Mouse (Mus musculus): ENCODE measurements around the gene Ptbp1. TPM values are rescaled to one million over a fixed set of nuclear protein-coding genes. Genes with fewer than 3 reads are reported as not detected.
"Not testable (repeated sequence)": the region's sequence is repeated elsewhere in the genome, so short reads cannot be mapped to it uniquely, and the experiment has no call there.

The Ptbp1 gene
- polyA plus RNA-seq, 1 experiment from 2014 or later, result 386 TPM

- Histone ChIP-seq H3K9ac (peak overlapping the region; percentile 93), H3K27me3 (no peaks in the 10 kb centered on the region), H3K9me3 (no peaks in the 10 kb centered on the region), H3K27ac (peak overlapping the region; percentile 83), H3K36me3 (peaks cover 33% of the 10 kb centered on the region), H3K4me3 (peak overlapping the region; percentile 79), H3K4me2 (peak overlapping the region; percentile 75), H3K4me1 (peaks cover 27% of the 10 kb centered on the region)
- ATAC-seq (ENCODE audit: insufficient number of reproducible peaks, insufficient read depth, low FRiP score, low TSS enrichment, low read depth), result no peak
- WGBS, result 3% methylated on average over 6 of the region's 6 CpGs
These were observed 19.1 kb downstream of the Ptbp1 start for GRCm38 (mm10) chr10:79873313-79873712.

GRCm38 (mm10) chr10:79873715-79874289 is 19.6 kb downstream of the Ptbp1 start:
- ATAC-seq (ENCODE audit: insufficient number of reproducible peaks, insufficient read depth, low FRiP score, low TSS enrichment, low read depth), result no peak
- Histone ChIP-seq H3K9ac (peak overlapping the region; percentile 93), H3K4me2 (peak overlapping the region; percentile 75), H3K4me1 (peaks cover 27% of the 10 kb centered on the region), H3K9me3 (no peaks in the 10 kb centered on the region), H3K27ac (peak overlapping the region; percentile 83), H3K4me3 (peak overlapping the region; percentile 79), H3K27me3 (no peaks in the 10 kb centered on the region), H3K36me3 (peaks cover 30% of the 10 kb centered on the region)
- 2% methylated on average over 26 of the region's 26 CpGs for WGBS

- Histone ChIP-seq H3K4me2 (peak within 1 kb of the TSS; percentile 75), H3K4me3 (peak within 1 kb of the TSS; percentile 79), H3K4me1 (peaks cover 27% of the 10 kb centered on the region), H3K27me3 (no peaks in the 10 kb centered on the region), H3K36me3 (peaks cover 24% of the 10 kb centered on the region), H3K9me3 (no peaks in the 10 kb centered on the region), H3K27ac (peak within 1 kb of the TSS; percentile 83), H3K9ac (peak within 1 kb of the TSS; percentile 93)
- peak; percentile 84 for ATAC-seq (ENCODE audit: insufficient number of reproducible peaks, insufficient read depth, low FRiP score, low TSS enrichment, low read depth)
- WGBS, result under 1% methylated on average over 44 of the region's 57 CpGs
These were observed 20.1 kb downstream of the Ptbp1 start, which contains the start of the genes Prtn3 and Plppr3 for GRCm38 (mm10) chr10:79874290-79874862. Gene Prtn3 (plus strand): TSS chr10:79874476. Gene Plppr3 (minus strand): TSS chr10:79874634.

GRCm38 (mm10) chr10:79877174-79877573 is 22.9 kb downstream of the Ptbp1 start:
- Histone ChIP-seq H3K27me3 (peaks cover 2% of the 10 kb centered on the region), H3K4me1 (peaks cover 33% of the 10 kb centered on the region), H3K36me3 (no peaks in the 10 kb centered on the region), H3K27ac (no peak overlapping the region), H3K9me3 (no peaks in the 10 kb centered on the region), H3K4me3 (no peak overlapping the region), H3K4me2 (no peak overlapping the region), H3K9ac (no peak overlapping the region)
- ATAC-seq (ENCODE audit: insufficient number of reproducible peaks, insufficient read depth, low FRiP score, low TSS enrichment, low read depth), result no peak
- whole genome bisulfite sequencing, result 43% methylated on average over 1 of the region's 1 CpGs

GRCm38 (mm10) chr10:79877757-79878156 is 23.5 kb downstream of the Ptbp1 start:
- Histone ChIP-seq H3K9ac (no peak overlapping the region), H3K27me3 (peaks cover 8% of the 10 kb centered on the region), H3K4me1 (peaks cover 35% of the 10 kb centered on the region), H3K4me2 (no peak overlapping the region), H3K27ac (no peak overlapping the region), H3K9me3 (no peaks in the 10 kb centered on the region), H3K36me3 (no peaks in the 10 kb centered on the region), H3K4me3 (no peak overlapping the region)
- 37% methylated on average over 12 of the region's 12 CpGs for WGBS
- no peak for ATAC-seq (ENCODE audit: insufficient number of reproducible peaks, insufficient read depth, low FRiP score, low TSS enrichment, low read depth)

GRCm38 (mm10) chr10:79879527-79879926 is 25.3 kb downstream of the Ptbp1 start:
- peaks cover 12% of the 10 kb centered on the region for H3K27me3 ChIP-seq
- no peak overlapping the region for H3K9ac ChIP-seq
- no peak overlapping the region for H3K27ac ChIP-seq
- H3K4me2 ChIP-seq, result no peak overlapping the region
- ATAC-seq (ENCODE audit: insufficient number of reproducible peaks, insufficient read depth, low FRiP score, low TSS enrichment, low read depth), result no peak
- no peak overlapping the region for H3K4me3 ChIP-seq
- WGBS, result 39% methylated on average over 3 of the region's 3 CpGs
- peaks cover 41% of the 10 kb centered on the region for H3K4me1 ChIP-seq
- no peaks in the 10 kb centered on the region for H3K36me3 ChIP-seq
- no peaks in the 10 kb centered on the region for H3K9me3 ChIP-seq

- Histone ChIP-seq H3K27ac (no peak overlapping the region), H3K4me3 (no peak overlapping the region), H3K27me3 (peaks cover 12% of the 10 kb centered on the region), H3K9ac (no peak overlapping the region), H3K4me1 (peaks cover 33% of the 10 kb centered on the region), H3K36me3 (no peaks in the 10 kb centered on the region), H3K9me3 (no peaks in the 10 kb centered on the region), H3K4me2 (0 out of 2 replicates have a peak overlapping the region, but pooled peaks have one; percentile 0)
- WGBS, result 17% methylated on average over 9 of the region's 9 CpGs
- ATAC-seq (ENCODE audit: insufficient number of reproducible peaks, insufficient read depth, low FRiP score, low TSS enrichment, low read depth), result no peak
These were observed 26.5 kb downstream of the Ptbp1 start for GRCm38 (mm10) chr10:79880721-79881120.

GRCm38 (mm10) chr10:79881981-79882380 is 27.8 kb downstream of the Ptbp1 start:
- peak overlapping the region; percentile 61 for H3K9ac ChIP-seq
- WGBS, result 6% methylated on average over 22 of the region's 22 CpGs

GRCm38 (mm10) chr10:79883297-79884084 is 29.3 kb downstream of the Ptbp1 start:
- H3K9ac ChIP-seq, result peak overlapping the region; percentile 51
- H3K36me3 ChIP-seq, result no peaks in the 10 kb centered on the region
- no peak overlapping the region for H3K27ac ChIP-seq
- H3K9me3 ChIP-seq, result no peaks in the 10 kb centered on the region
- H3K4me2 ChIP-seq, result peak overlapping the region; percentile 31
- H3K27me3 ChIP-seq, result peaks cover 12% of the 10 kb centered on the region
- ATAC-seq (ENCODE audit: insufficient number of reproducible peaks, insufficient read depth, low FRiP score, low TSS enrichment, low read depth), result no peak
- 16% methylated on average over 22 of the region's 22 CpGs for WGBS
- H3K4me1 ChIP-seq, result peaks cover 29% of the 10 kb centered on the region
- 0 out of 2 replicates have a peak overlapping the region, but pooled peaks have one; percentile 7 for H3K4me3 ChIP-seq

More at GRCm38 (mm10) chr10:79881981-79882380, 27.8 kb downstream of the Ptbp1 start:
- 0 out of 2 replicates have a peak, but pooled peaks have one; percentile 12 for ATAC-seq (ENCODE audit: insufficient number of reproducible peaks, insufficient read depth, low FRiP score, low TSS enrichment, low read depth)
- H3K36me3 ChIP-seq, result no peaks in the 10 kb centered on the region
- H3K4me1 ChIP-seq, result peaks cover 33% of the 10 kb centered on the region
- H3K27me3 ChIP-seq, result peaks cover 12% of the 10 kb centered on the region
- H3K27ac ChIP-seq, result no peak overlapping the region
- H3K9me3 ChIP-seq, result no peaks in the 10 kb centered on the region
- H3K4me2 ChIP-seq, result peak overlapping the region; percentile 57
- H3K4me3 ChIP-seq, result peak overlapping the region; percentile 28

GRCm38 (mm10) chr10:79884446-79884845 is 30.2 kb downstream of the Ptbp1 start:
- Histone ChIP-seq H3K9ac (0 out of 2 replicates have a peak overlapping the region, but pooled peaks have one; percentile 51), H3K9me3 (no peaks in the 10 kb centered on the region), H3K4me2 (no peak overlapping the region), H3K27me3 (peaks cover 12% of the 10 kb centered on the region), H3K4me1 (peaks cover 29% of the 10 kb centered on the region), H3K27ac (no peak overlapping the region), H3K4me3 (no peak overlapping the region), H3K36me3 (no peaks in the 10 kb centered on the region)
- WGBS, result 52% methylated on average over 4 of the region's 4 CpGs
- ATAC-seq (ENCODE audit: insufficient number of reproducible peaks, insufficient read depth, low FRiP score, low TSS enrichment, low read depth), result no peak

GRCm38 (mm10) chr10:79884938-79885337 is 30.7 kb downstream of the Ptbp1 start:
- peaks cover 12% of the 10 kb centered on the region for H3K27me3 ChIP-seq
- H3K27ac ChIP-seq; H3K9ac ChIP-seq; H3K36me3 ChIP-seq; H3K4me2 ChIP-seq; ATAC-seq (ENCODE audit: insufficient number of reproducible peaks, insufficient read depth, low FRiP score, low TSS enrichment, low read depth); H3K4me3 ChIP-seq; H3K9me3 ChIP-seq: not testable (repeated sequence)
- 76% methylated on average over 3 of the region's 3 CpGs for WGBS
- peaks cover 29% of the 10 kb centered on the region for H3K4me1 ChIP-seq

Measured in embryonic facial prominence, embryonic 13.5 days (tissue).